Mouse (Mus musculus): ENCODE results near the gene A2ml1.

- TF ChIP-seq EP300 (optimal IDR thresholded peaks at IDR 0.05) = no peak
- TF ChIP-seq CTCF (IDR thresholded peaks at IDR 0.05; ENCODE audit: low read depth) = no peak
Measured at GRCm38 (mm10) chr6:128549463-128550452, 31.6 kb downstream of the A2ml1 start.

Measured in stomach, postnatal 0 days (tissue).